Mouse (Mus musculus) ES-Bruce4 (cell line): ENCODE results near the gene Ckap5. TPM values are rescaled to one million over a fixed set of nuclear protein-coding genes. Genes with fewer than 3 reads are reported as not detected.
"Not testable (repeated sequence)": the region's sequence is repeated elsewhere in the genome, so short reads cannot be mapped to it uniquely, and the experiment has no call there.

Source experiments
- H3K27ac ChIP-seq: 2 replicates; pipeline ENCODE4 v1.5.1; 2012; ENCODE audit warnings: low read length, inconsistent platforms; ENCODE audit not compliant: insufficient read depth
- H3K27me3 ChIP-seq: 2 replicates; pipeline ENCODE4 v1.6.1; 2012; ENCODE audit warnings: mild to moderate bottlenecking, low read length, inconsistent platforms; ENCODE audit not compliant: control insufficient read depth, poor library complexity, insufficient read depth, severe bottlenecking
- H3K36me3 ChIP-seq: 2 replicates; pipeline ENCODE4 v1.6.1; 2012; ENCODE audit warnings: inconsistent platforms, mild to moderate bottlenecking, low read length, moderate library complexity; ENCODE audit not compliant: control insufficient read depth, poor library complexity, insufficient read depth, severe bottlenecking
- H3K4me1 ChIP-seq: one replicate; pipeline ENCODE4 v1.8.1; 2011; ENCODE audit warnings: low read length; ENCODE audit not compliant: control insufficient read depth, insufficient read depth
- H3K4me3 ChIP-seq: 2 replicates; pipeline ENCODE4 v1.5.1; 2011; ENCODE audit warnings: low read depth, mild to moderate bottlenecking, low read length
- H3K9ac ChIP-seq: 2 replicates; pipeline ENCODE4 v1.6.1; 2012; ENCODE audit warnings: low read depth, mild to moderate bottlenecking, inconsistent platforms; ENCODE audit not compliant: poor library complexity, severe bottlenecking
- H3K9me3 ChIP-seq: replicated peaks from 2 replicates; pipeline ENCODE4 v1.6.1; 2012; ENCODE audit warnings: mild to moderate bottlenecking, low read length, inconsistent platforms; ENCODE audit not compliant: control insufficient read depth, poor library complexity, insufficient read depth, severe bottlenecking
- CTCF ChIP-seq: IDR thresholded peaks from one replicate; pipeline ENCODE4 v1.8.1; 2011; ENCODE audit warnings: low read depth, low read length
- EP300 ChIP-seq: IDR thresholded peaks from 2 replicates; pipeline ENCODE4 v1.6.1; 2011; ENCODE audit warnings: low read depth, low read length; ENCODE audit not compliant: insufficient read depth
- POLR2A ChIP-seq: IDR thresholded peaks from one replicate; pipeline ENCODE4 v1.8.1; 2011; ENCODE audit warnings: low read length; ENCODE audit not compliant: insufficient read depth
- polyA plus RNA-seq: library from polyadenylated mRNA; stranded (reverse); fragments of >200 nt; gene quantifications from 2 replicates; pipeline ENCODE4 v1.2.4, GENCODE M21; 2011; ENCODE audit warnings: low read depth; ENCODE audit not compliant: missing spikeins, insufficient read depth, insufficient read length

Ckap5 gene
- polyA plus RNA-seq, 1 experiment, result 218 TPM

DNA sequence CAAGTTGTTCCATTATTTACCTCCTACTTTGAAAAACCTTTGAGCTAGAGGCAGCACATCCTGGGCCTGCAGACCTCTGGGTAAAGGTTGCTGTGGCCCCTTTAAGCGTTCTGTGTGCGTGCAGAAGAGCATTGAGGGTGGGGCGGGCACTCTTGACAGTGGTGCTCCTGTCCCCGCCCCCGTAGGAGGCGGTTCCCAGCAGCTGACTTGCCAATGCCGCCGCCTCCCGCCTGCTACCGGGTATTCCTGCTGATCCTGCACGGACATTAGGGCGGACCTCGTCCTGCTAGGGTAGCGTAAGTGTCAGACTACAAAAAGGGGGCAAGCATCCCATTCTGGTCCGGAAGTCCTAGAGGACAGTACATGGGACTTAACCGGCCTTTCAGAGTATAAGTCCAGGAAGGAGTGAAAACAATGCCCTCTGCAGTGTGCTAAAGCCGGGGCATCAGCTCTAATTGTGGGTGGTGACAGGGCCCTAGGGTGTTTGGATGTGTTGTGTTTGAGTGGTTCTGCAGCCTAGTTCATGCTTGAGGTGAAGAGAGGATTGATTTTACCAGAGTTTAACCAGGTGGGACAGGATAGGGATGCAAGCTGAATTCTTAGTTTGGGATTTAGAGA lies 11.1 kb downstream of the Ckap5 start:
- no peaks in the 10 kb centered on the region for H3K9me3 ChIP-seq
- no peaks in the 10 kb centered on the region for H3K4me1 ChIP-seq
- H3K27ac ChIP-seq, result no peak overlapping the region
- no peaks in the 10 kb centered on the region for H3K27me3 ChIP-seq
- H3K9ac ChIP-seq, result no peak overlapping the region
- TF ChIP-seq CTCF (no peak), EP300 (0 out of 2 replicates have a peak, but pooled peaks have one; percentile 30)
- peak overlapping the region; percentile 44 for H3K4me3 ChIP-seq
- H3K36me3 ChIP-seq, result no peaks in the 10 kb centered on the region

GRCm38 (mm10) chr2:91568125-91568524 lies 41.6 kb downstream of the Ckap5 start:
- Histone ChIP-seq H3K27ac (no peak overlapping the region), H3K9me3 (peaks cover 2% of the 10 kb centered on the region; the same call in 1 of the 2 replicates), H3K4me1 (no peaks in the 10 kb centered on the region), H3K36me3 (peaks cover 66% of the 10 kb centered on the region), H3K27me3 (no peaks in the 10 kb centered on the region), H3K9ac (no peak overlapping the region), H3K4me3 (no peak overlapping the region)
- TF ChIP-seq POLR2A, result no peak

DNA sequence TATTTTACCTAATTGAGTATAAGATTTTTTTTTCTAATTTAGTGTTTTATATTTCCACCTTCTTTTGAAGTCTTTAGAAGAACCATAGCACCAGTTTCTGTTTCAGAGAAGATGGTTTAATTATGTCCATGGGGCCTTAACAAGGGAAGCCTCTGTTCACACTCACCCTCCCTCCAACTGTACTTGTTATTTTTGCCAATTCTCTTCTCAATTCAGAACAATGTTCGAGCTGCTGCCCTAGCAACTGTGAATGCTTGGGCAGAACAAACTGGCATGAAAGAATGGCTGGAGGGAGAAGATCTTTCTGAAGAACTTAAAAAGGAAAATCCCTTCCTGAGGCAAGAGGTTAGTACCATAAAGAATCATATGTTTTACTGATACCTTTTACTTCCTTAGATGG lies 54.3 kb downstream of the Ckap5 start:
- Histone ChIP-seq H3K9ac (no peak overlapping the region), H3K27me3 (no peaks in the 10 kb centered on the region), H3K4me1 (no peaks in the 10 kb centered on the region), H3K27ac (no peak overlapping the region), H3K9me3 (no peaks in the 10 kb centered on the region; the same call in 1 of the 2 replicates), H3K36me3 (peaks cover 62% of the 10 kb centered on the region), H3K4me3 (no peak overlapping the region)
- TF ChIP-seq POLR2A, result no peak
- no peak for TF ChIP-seq CTCF
- TF ChIP-seq EP300, result no peak

GRCm38 (mm10) chr2:91586242-91586641 lies 59.7 kb downstream of the Ckap5 start:
- Histone ChIP-seq H3K27me3 (no peaks in the 10 kb centered on the region), H3K36me3 (peaks cover 55% of the 10 kb centered on the region), H3K27ac (no peak overlapping the region), H3K9ac (no peak overlapping the region), H3K4me3 (no peak overlapping the region), H3K9me3 (no peaks in the 10 kb centered on the region), H3K4me1 (no peaks in the 10 kb centered on the region)
- TF ChIP-seq EP300 (no peak), POLR2A (no peak), CTCF (no peak)

GRCm38 (mm10) chr2:91600475-91600874 lies 73.9 kb downstream of the Ckap5 start:
- H3K9ac ChIP-seq, result no peak overlapping the region
- no peaks in the 10 kb centered on the region for H3K4me1 ChIP-seq
- H3K27me3 ChIP-seq, result no peaks in the 10 kb centered on the region
- H3K9me3 ChIP-seq, result no peaks in the 10 kb centered on the region
- H3K36me3 ChIP-seq, result peaks cover 60% of the 10 kb centered on the region
- no peak overlapping the region for H3K4me3 ChIP-seq
- TF ChIP-seq POLR2A, result no peak
- TF ChIP-seq EP300, result no peak
- TF ChIP-seq CTCF, result no peak
- no peak overlapping the region for H3K27ac ChIP-seq

GRCm38 (mm10) chr2:91602389-91602788 lies 75.8 kb downstream of the Ckap5 start:
- no peak for TF ChIP-seq POLR2A
- no peak for TF ChIP-seq CTCF
- TF ChIP-seq EP300, result no peak
- H3K36me3 ChIP-seq, result peaks cover 58% of the 10 kb centered on the region
- no peaks in the 10 kb centered on the region for H3K4me1 ChIP-seq
- no peak overlapping the region for H3K4me3 ChIP-seq
- H3K27me3 ChIP-seq, result no peaks in the 10 kb centered on the region
- H3K9ac ChIP-seq, result no peak overlapping the region
- no peaks in the 10 kb centered on the region for H3K9me3 ChIP-seq
- H3K27ac ChIP-seq, result no peak overlapping the region

DNA sequence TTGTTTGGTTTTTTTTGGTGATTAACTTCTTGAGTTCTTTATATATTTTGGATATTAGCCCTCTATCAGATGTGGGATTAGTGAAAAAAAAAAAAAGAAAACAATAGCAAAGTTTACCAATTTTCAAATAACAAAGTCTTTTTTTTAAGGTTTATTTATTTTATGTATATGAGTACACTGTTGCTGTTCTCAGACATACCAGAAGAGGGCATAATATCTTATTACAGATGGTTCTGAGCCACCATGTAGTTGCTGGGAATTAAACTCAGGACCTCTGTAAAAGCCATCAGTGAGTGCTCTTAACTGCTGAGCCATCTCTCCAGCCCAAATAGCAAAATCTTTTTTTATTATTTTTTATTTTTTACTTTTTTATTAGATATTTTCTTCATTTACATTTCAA lies 82.8 kb downstream of the Ckap5 start:
- H3K9me3 ChIP-seq, H3K27ac ChIP-seq, H3K9ac ChIP-seq, H3K27me3 ChIP-seq, H3K4me1 ChIP-seq, H3K4me3 ChIP-seq: not testable (repeated sequence)
- peaks cover 37% of the 10 kb centered on the region for H3K36me3 ChIP-seq
